Mouse (Mus musculus) cortical plate, adult 2 months (tissue): Measurements from ENCODE around the gene Dffa. TPM values are rescaled to one million over a fixed set of nuclear protein-coding genes. Genes with fewer than 3 reads are reported as not detected.

Source experiments
- H3K27ac ChIP-seq: fragments of 200-500 bp; 2 replicates; pipeline ENCODE4 v1.5.1; 2012; ENCODE audit warnings: low read length, control low read depth, inconsistent platforms; ENCODE audit not compliant: insufficient read depth
- H3K4me1 ChIP-seq: fragments of 200-500 bp; 2 replicates; pipeline ENCODE4 v1.6.1; 2011; ENCODE audit warnings: low read length; ENCODE audit not compliant: control insufficient read depth, insufficient read depth
- H3K4me3 ChIP-seq: fragments of 200-500 bp; 2 replicates; pipeline ENCODE4 v1.5.1; 2011; ENCODE audit warnings: mild to moderate bottlenecking, low read length, control low read depth; ENCODE audit not compliant: insufficient read depth
- CTCF ChIP-seq: fragments of 200-500 bp; IDR thresholded peaks from 2 replicates; pipeline ENCODE4 v1.5.1; 2011; ENCODE audit warnings: mild to moderate bottlenecking, control low read depth, low read length; ENCODE audit not compliant: insufficient read depth; ENCODE audit errors: extremely low read depth
- POLR2A ChIP-seq: fragments of 200-500 bp; IDR thresholded peaks from 2 replicates; pipeline ENCODE4 v1.6.1; 2011; ENCODE audit warnings: mild to moderate bottlenecking, low read length, control low read depth; ENCODE audit not compliant: insufficient read depth; ENCODE audit errors: extremely low read depth
- polyA plus RNA-seq: library from polyadenylated mRNA; depleted of rRNA; stranded (reverse); fragments of >200 nt; gene quantifications from 2 replicates; pipeline ENCODE4 v1.2.3, GENCODE M21; 2012

The Dffa gene
- polyA plus RNA-seq, 1 experiment, result 52.8 TPM

DNA sequence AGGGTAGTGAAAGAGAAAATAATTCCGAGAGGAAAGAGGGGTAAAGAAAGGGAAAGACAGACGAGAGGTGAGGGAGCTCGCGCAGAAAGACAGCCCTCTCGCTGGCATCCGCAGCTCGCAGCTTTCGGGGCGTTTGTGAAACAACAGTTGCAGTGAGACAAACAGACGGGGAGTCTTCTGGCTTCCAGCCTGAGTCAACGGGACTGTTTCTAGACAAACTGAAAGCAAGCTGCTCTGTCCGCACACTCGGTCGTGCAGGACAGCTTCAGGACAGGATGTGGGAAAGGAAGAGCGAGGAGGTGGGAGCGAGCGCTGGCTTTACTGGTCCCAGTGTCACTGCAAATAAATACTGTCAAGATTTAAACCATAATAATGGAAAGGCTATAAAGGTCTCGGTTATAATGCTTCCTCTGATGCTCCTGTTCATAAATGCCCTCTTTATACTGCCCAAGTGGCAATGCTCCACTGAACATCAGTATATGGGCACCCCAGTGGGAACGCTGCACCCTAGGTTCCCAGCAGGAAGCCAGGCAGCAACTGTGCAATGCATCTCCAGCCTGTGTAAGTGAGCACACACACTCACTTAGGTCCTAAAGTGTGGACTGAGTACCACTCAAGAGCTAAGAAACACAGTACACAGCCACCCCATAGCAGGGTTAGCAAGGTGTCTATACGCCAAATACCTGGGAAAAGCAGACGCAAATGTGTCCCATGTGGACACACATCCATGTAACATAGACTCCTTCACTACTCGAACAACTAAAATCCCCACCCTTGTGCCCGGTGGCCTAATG is 39.7 kb upstream of the Dffa start:
- TF ChIP-seq CTCF (no peak), POLR2A (no peak)
- H3K4me1 ChIP-seq, result peaks cover 4% of the 10 kb centered on the region
- H3K27ac ChIP-seq, result no peak overlapping the region
- no peak overlapping the region for H3K4me3 ChIP-seq

DNA sequence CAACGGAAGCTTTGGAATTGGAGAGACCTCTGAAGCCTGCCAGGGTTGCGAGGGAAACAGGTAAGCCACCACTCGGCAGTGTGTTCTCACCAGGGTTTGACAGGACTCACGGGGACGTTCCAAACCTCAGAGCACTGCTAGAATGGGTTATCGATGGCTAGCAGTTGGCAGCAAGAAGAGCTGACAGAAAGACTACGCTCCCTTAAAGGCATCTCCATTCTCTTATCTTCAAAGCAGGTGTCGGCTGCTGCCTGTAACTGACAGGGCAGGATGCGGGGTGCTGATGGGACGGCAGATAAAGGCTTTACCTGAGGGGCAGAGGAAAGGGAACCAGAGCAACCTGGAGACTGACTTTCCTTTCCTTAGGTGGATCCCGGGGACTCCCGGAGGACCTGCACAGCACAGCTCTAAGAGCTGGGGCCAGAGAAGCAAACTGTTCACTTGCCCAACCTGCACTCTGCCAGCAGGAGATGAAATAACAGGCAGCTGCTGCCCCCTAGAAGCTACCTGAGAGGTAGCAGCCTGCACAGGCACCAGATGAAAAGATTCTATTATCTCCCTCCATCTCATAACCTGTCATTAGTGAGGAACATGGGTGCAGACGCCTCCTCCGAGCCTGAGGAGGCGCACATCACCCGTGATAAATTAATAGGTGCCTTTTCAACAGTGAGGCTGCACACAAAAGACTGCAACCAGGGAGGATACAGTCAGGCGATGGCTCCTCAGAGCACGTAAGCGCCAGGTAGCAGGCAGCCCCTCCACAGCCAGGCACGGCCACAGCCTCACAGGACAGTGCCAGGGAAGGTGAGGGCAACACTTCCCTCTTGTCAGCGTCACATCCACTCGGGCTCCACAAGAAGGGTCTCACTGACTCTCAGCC is 37.0 kb upstream of the Dffa start:
- no peak for TF ChIP-seq POLR2A
- peak; percentile 44 for TF ChIP-seq CTCF

DNA sequence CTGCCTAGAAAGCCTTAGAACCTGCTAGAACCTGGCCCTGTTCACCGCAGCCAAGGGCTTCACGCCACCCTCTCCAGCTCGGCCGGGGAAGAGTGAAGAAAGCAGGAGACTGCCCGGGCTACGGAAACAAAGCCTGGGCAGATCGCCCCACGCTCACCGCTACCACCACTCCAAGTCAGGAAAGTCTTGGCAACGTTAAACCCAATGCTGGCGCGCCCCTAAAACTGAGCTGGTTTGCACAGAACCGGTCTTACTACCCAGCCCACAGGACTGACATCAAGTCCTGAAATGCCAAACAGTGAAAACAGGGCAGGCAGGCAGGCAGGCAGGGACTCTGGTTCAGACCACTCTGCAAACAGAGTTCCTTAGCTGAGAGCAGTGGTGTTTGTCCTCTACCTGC is 28.9 kb upstream of the Dffa start:
- H3K4me1 ChIP-seq, result no peaks in the 10 kb centered on the region
- H3K27ac ChIP-seq, result no peak overlapping the region
- TF ChIP-seq POLR2A (no peak), CTCF (no peak)
- H3K4me3 ChIP-seq, result no peak overlapping the region

More for the DNA sequence above, 37.0 kb upstream of the Dffa start:
- H3K4me3 ChIP-seq, result no peak overlapping the region
- no peak overlapping the region for H3K27ac ChIP-seq
- H3K4me1 ChIP-seq, result no peaks in the 10 kb centered on the region

DNA sequence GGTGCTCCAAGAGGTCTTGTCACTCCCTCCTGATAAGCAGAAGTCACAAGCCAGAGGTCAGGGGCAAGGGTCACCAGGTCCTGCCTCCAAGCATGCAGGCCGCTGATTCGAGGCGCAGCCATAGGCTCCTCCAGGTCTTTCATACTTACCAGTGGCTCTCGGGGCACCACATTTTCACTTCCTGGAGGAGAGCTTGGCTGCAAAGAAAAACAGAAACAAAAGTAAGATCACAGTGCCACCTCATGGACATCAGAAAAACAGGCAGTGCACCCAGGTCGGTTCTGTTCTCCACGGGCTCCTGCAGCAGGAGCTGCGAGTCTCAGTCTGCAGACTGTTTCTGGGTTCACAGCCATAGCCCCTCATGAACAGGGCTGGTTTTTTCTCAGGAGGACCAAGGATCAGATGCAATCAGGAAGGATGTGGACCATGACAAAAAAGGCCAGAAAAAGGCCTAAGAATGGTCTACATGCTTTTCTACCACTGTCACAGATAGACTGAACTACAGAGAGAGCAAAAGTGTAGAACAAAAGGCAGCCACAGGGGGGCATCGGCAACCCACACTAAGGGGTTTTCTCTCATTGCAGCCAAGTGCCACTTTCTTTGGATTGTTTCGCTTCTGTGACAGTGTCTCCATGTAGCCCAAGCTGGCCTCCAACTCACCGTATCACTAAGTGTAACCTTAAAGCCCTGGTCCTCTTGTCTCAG is 27.9 kb upstream of the Dffa start:
- no peaks in the 10 kb centered on the region for H3K4me1 ChIP-seq
- no peak overlapping the region for H3K4me3 ChIP-seq
- no peak overlapping the region for H3K27ac ChIP-seq
- TF ChIP-seq POLR2A, result no peak
- TF ChIP-seq CTCF, result peak; percentile 67

DNA sequence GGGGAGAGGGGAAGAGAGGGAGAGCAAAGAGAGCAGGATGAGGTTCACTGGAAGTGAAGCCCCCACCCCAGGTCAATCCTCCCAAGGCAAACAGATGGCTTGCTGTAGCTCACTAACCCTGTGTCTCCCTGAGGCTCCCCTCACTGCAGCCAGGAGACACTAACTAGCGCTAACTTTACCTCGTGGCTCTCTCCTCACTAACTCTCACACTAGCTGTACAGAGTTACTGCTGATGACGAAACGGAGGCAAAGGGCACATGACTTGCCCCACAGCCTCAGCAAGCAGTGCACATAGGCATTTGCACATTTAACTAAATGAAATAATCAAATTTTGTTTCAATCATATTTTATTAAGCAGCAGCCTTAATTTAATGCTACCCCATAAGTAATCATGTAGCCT is 25.7 kb upstream of the Dffa start:
- no peak overlapping the region for H3K4me3 ChIP-seq
- TF ChIP-seq POLR2A, result no peak
- H3K27ac ChIP-seq, result no peak overlapping the region
- no peaks in the 10 kb centered on the region for H3K4me1 ChIP-seq

DNA sequence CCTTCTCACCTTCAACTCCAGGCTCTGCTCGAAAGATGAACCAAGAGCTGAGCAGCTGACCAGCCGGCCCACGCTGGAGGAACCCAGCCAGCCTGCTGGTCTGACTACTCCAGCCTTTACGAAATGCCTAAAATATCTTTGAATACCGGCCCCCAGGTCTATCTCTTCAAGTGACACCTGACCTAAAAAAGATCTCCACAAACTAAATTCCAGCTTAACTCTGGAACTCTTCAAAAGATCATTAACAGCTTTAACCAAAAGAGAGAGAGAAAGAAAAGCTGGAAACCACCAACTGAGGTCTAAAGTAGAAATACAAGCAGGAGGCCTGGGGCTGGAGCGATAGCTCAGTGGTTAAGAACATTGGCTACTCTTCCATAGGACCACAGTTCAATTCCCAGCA is 24.3 kb upstream of the Dffa start:
- TF ChIP-seq POLR2A (no peak), CTCF (no peak)
- Histone ChIP-seq H3K4me3 (no peak overlapping the region), H3K4me1 (no peaks in the 10 kb centered on the region), H3K27ac (no peak overlapping the region)

DNA sequence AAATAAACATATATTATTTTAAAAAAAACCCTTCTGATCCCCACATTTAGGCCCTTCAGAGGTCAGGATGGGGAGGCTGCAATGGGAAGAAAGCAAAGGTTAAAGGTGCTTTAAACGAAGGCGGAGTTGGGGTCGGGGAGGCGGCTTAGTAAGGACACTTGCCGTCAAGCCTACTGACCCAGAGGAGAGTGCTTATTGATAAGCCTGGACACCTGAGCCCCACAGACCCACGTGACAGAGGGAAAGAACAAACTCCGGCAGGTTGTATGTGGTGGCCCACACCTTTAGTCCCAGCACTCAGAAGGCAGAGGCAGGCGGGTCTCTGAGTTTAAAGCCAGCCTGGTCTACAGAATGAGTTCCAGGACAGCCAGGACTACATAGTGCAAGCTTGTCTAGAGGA is 23.8 kb upstream of the Dffa start:
- TF ChIP-seq POLR2A (no peak), CTCF (no peak)
- Histone ChIP-seq H3K4me1 (no peaks in the 10 kb centered on the region), H3K4me3 (no peak overlapping the region), H3K27ac (no peak overlapping the region)

DNA sequence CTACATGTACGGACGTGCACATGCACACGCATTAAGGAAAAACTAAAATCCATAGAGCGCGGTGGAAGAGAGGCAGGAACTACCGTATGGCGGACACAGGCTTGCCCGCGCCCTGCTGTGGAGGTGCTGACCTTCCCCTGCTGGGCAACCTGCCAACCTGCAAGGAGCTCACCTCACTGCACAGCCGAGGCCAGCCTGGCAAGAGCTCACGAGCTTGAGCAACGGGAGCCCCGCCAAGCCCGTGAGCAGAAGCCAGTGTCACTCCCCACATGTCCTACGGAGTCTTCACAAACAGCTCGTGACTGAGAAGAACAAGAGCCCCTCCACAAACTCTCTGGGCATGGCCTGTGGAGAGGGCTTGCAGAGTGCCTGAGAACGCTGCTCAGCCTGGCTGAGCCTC is 22.4 kb upstream of the Dffa start:
- Histone ChIP-seq H3K4me3 (no peak overlapping the region), H3K4me1 (no peaks in the 10 kb centered on the region), H3K27ac (no peak overlapping the region)
- no peak for TF ChIP-seq POLR2A
- no peak for TF ChIP-seq CTCF

DNA sequence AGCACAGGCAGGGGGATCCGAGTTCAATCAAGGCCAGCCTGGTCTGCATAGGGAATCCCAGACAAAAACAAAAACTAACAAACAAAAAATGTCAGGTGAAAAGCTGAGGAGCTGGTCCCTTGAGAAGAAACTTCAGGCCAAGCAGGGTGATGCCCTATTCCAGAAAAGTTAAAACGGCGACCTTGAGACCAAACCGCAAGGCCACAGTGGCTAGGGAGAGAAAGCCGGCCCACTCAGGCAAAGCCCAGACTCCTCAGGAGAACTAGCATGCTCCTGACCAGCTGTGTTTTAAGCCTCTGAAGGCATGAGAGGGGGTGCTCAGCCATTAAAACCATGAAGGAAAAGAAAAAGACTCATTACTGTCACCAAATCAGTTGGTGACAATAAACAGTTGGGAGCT is 18.6 kb upstream of the Dffa start:
- no peaks in the 10 kb centered on the region for H3K4me1 ChIP-seq
- no peak overlapping the region for H3K4me3 ChIP-seq
- TF ChIP-seq CTCF (no peak), POLR2A (no peak)
- H3K27ac ChIP-seq, result no peak overlapping the region

DNA sequence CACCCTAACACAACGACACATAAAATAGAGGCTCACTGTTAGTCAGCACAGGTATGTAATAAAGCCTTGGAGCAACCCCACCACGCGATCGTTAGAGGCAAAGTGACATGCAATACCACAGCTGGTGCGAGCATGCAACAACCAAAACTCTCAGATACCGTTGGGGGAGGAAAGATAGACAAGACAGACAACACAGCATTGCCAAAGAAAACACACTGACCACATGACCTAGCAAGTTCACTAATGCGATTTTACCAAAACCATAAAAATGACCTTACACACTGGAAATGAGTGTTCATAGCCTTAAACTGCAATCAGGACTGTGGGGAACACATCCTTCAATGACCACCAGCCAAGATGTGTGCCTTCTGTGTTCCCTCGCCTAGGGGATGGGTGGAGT is 12.6 kb upstream of the Dffa start:
- no peak overlapping the region for H3K4me3 ChIP-seq
- TF ChIP-seq POLR2A (no peak), CTCF (no peak)
- no peak overlapping the region for H3K27ac ChIP-seq
- no peaks in the 10 kb centered on the region for H3K4me1 ChIP-seq
